Mouse (Mus musculus) inflammation-experienced regulatory T-cells, adult 6 months (primary cell): ENCODE data around the gene H2-T22. TPM values are rescaled to one million over a fixed set of nuclear protein-coding genes. Genes with fewer than 3 reads are reported as not detected.
A peak's percentile ranks its signal among the peaks of the same experiment; 100 is the strongest.

ENCODE experiments used
- ATAC-seq: one replicate; pipeline ENCODE4 v1.8.0; 2017
- polyA plus RNA-seq, 3 experiments: library from polyadenylated mRNA; unstranded; fragments of 100-300 nt; shearing (Covaris generic); gene quantifications; one replicate each; pipeline ENCODE4 v1.2.1; 2017

H2-T22 gene
- polyA plus RNA-seq, 3 experiments from 2014 or later = 428 to 527 (median 477) TPM

- no peak for ATAC-seq
Measured at GRCm38 (mm10) chr17:35997713-35998510, 44.6 kb downstream of the H2-T22 start.

GRCm38 (mm10) chr17:35996949-35997348 is 45.6 kb downstream of the H2-T22 start:
- peak; percentile 55 for ATAC-seq

GRCm38 (mm10) chr17:35994879-35995240 is 47.7 kb downstream of the H2-T22 start:
- no peak for ATAC-seq

GRCm38 (mm10) chr17:35994175-35994878 is 48.2 kb downstream of the H2-T22 start:
- peak; percentile 18 for ATAC-seq

GRCm38 (mm10) chr17:35993675-35994074 is 48.9 kb downstream of the H2-T22 start:
- peak; percentile 62 for ATAC-seq

- ATAC-seq = no peak
Measured at GRCm38 (mm10) chr17:35991781-35992180, 50.8 kb downstream of the H2-T22 start.

Other genes with a start within 250 kb of the H2-T22 start
- 10 to 100 TPM in 1 of 3 experiments, 1 to 10 TPM in 1, under 1 TPM in 1; 0.54 to 11.8 (median 1.3) TPM for gene Ier3, start 221.1 kb downstream of the H2-T22 start, polyA plus RNA-seq
- gene Flot1, start 219.5 kb downstream of the H2-T22 start, polyA plus RNA-seq = 10 to 100 TPM; 20.5 to 31.1 (median 28.1) TPM
- 100 to 1,000 TPM; 404 to 882 (median 514) TPM for gene Tubb5, start 204.4 kb downstream of the H2-T22 start, polyA plus RNA-seq
- gene Mdc1, start 201.2 kb downstream of the H2-T22 start, polyA plus RNA-seq = 10 to 100 TPM in 1 of 3 experiments, 1 to 10 TPM in 2; 6.1 to 10.7 (median 7.1) TPM
- gene Nrm, start 181.4 kb downstream of the H2-T22 start, polyA plus RNA-seq = 10 to 100 TPM; 25.4 to 64.8 (median 27.4) TPM
- gene Ppp1r18, start 177.2 kb downstream of the H2-T22 start, polyA plus RNA-seq = 100 to 1,000 TPM; 194 to 273 (median 213) TPM
- gene Dhx16, start 162.9 kb downstream of the H2-T22 start, polyA plus RNA-seq = 10 to 100 TPM; 17.4 to 36.1 (median 19.5) TPM
- 10 to 100 TPM; 15.3 to 21.6 (median 15.4) TPM for gene 2310061I04Rik, start 145.3 kb downstream of the H2-T22 start, polyA plus RNA-seq
- gene Atat1, start 132.7 kb downstream of the H2-T22 start, polyA plus RNA-seq = 10 to 100 TPM in 2 of 3 experiments, 1 to 10 TPM in 1; 9.5 to 16.2 (median 10.5) TPM
- gene Mrps18b, start 126.4 kb downstream of the H2-T22 start, polyA plus RNA-seq = 10 to 100 TPM; 35.8 to 82.5 (median 75.5) TPM
- 10 to 100 TPM; 49.4 to 63.1 (median 51.7) TPM for gene Ppp1r10, start 126.3 kb downstream of the H2-T22 start, polyA plus RNA-seq
- 100 to 1,000 TPM; 113 to 143 (median 123) TPM for gene Abcf1, start 73.0 kb downstream of the H2-T22 start, polyA plus RNA-seq
- 1 to 10 TPM; 7.6 to 9.2 (median 8.8) TPM for gene Gnl1, start 62.9 kb downstream of the H2-T22 start, polyA plus RNA-seq
- gene Prr3, start 62.5 kb downstream of the H2-T22 start, polyA plus RNA-seq = 10 to 100 TPM; 13.8 to 22.0 (median 19.8) TPM
- gene H2-T24, start 22.2 kb downstream of the H2-T22 start, polyA plus RNA-seq = 10 to 100 TPM; 26.0 to 35.7 (median 32.8) TPM
- 1,000 to 10,000 TPM in 1 of 3 experiments, 100 to 1,000 TPM in 2; 834 to 1,491 (median 990) TPM for gene H2-T23, start 9.9 kb downstream of the H2-T22 start, polyA plus RNA-seq
- under 1 TPM in 2 of 3 experiments, not detected in 1; 0.33 to 0.87 TPM for gene Gm6034, start 214 bp upstream of the H2-T22 start, polyA plus RNA-seq
- gene Gm11127, start 15.6 kb upstream of the H2-T22 start, polyA plus RNA-seq = under 1 TPM in 1 of 3 experiments, not detected in 2; 0.30 TPM
- 1 to 10 TPM; 1.8 to 5.8 (median 2.4) TPM for gene Gm19684, start 78.9 kb upstream of the H2-T22 start, polyA plus RNA-seq
- 1 to 10 TPM in 1 of 3 experiments, not detected in 2; 1.3 TPM for gene Gm7030, start 86.7 kb upstream of the H2-T22 start, polyA plus RNA-seq
- 1 to 10 TPM; 1.5 to 7.5 (median 4.7) TPM for gene Gm8909, start 125.8 kb upstream of the H2-T22 start, polyA plus RNA-seq
- 1 to 10 TPM in 1 of 3 experiments, under 1 TPM in 1, not detected in 1; 0.67 to 6.8 TPM for gene H2-T3, start 147.5 kb upstream of the H2-T22 start, polyA plus RNA-seq
- gene Rpp21, start 215.3 kb upstream of the H2-T22 start, polyA plus RNA-seq = 100 to 1,000 TPM; 147 to 196 (median 194) TPM
- gene Trim39, start 229.5 kb upstream of the H2-T22 start, polyA plus RNA-seq = 10 to 100 TPM; 10.1 to 20.8 (median 16.2) TPM
- gene H2-M10.2, start 243.7 kb upstream of the H2-T22 start, polyA plus RNA-seq = not detected